Mouse (Mus musculus) heart, adult 2 months (tissue): ENCODE measurements around the gene Stat1.

Source experiments
- CTCF ChIP-seq: fragments of 200-600 bp; IDR thresholded peaks from 2 replicates; pipeline ENCODE4 v1.8.1; 2022; ENCODE audit warnings: antibody characterized with exemption, mild to moderate bottlenecking, moderate library complexity
- EP300 ChIP-seq: fragments of 200-500 bp; IDR thresholded peaks from 2 replicates; pipeline ENCODE4 v1.6.1; 2011; ENCODE audit warnings: low read depth, low read length, control low read depth; ENCODE audit not compliant: insufficient read depth
- POLR2A ChIP-seq: fragments of 200-500 bp; IDR thresholded peaks from 2 replicates; pipeline ENCODE4 v1.6.1; 2011; ENCODE audit warnings: mild to moderate bottlenecking, low read depth, low read length, control low read depth; ENCODE audit not compliant: insufficient read depth

DNA sequence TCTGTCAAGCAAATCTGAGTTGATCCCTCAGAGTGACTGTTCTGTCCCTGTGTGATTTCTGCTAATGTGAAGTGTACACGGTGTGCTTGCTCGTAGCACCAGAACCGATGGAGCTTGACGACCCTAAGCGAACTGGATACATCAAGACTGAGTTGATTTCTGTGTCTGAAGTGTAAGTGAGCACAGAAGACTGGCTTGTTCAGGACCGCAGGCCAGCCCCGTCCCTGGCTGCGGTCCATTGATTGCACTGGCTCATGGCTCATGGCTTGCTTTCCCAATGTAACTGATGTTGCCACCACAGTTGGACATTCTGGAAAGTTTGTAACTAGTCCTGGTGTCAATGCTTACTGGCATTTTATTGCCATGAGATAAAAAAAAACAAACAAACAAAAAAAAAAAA lies 35.6 kb downstream of the Stat1 start:
- no peak for TF ChIP-seq CTCF
- no peak for TF ChIP-seq EP300
- TF ChIP-seq POLR2A, result no peak
